Mouse (Mus musculus) intestine, embryonic 15.5 days (tissue): Measurements from ENCODE around the gene Slc16a3. TPM values are rescaled to one million over a fixed set of nuclear protein-coding genes. Genes with fewer than 3 reads are reported as not detected.

Source experiments
- ATAC-seq: fragments of 200-750 bp; cut with Nextera tagmentation; 2 replicates; pipeline ENCODE4 v1.8.0; 2017; ENCODE audit warnings: moderate TSS enrichment, moderate library complexity
- H3K27ac ChIP-seq: fragments of 300-500 bp; sonication (generic); 2 replicates; pipeline ENCODE4 v1.5.1; 2015; ENCODE audit warnings: mild to moderate bottlenecking, inconsistent platforms
- H3K27me3 ChIP-seq: fragments of 300-500 bp; sonication (generic); replicated peaks from 2 replicates; pipeline ENCODE4 v1.6.1; 2015; ENCODE audit warnings: inconsistent platforms
- H3K36me3 ChIP-seq: fragments of 300-500 bp; sonication (generic); 2 replicates; pipeline ENCODE4 v1.6.1; 2015; ENCODE audit warnings: inconsistent platforms
- H3K4me1 ChIP-seq: fragments of 300-500 bp; sonication (generic); replicated peaks from 2 replicates; pipeline ENCODE4 v1.6.1; 2015; ENCODE audit warnings: inconsistent platforms
- H3K4me2 ChIP-seq: fragments of 300-500 bp; sonication (generic); replicated peaks from 2 replicates; pipeline ENCODE4 v1.6.1; 2015; ENCODE audit warnings: mild to moderate bottlenecking, inconsistent platforms
- H3K4me3 ChIP-seq: fragments of 300-500 bp; sonication (generic); replicated peaks from 2 replicates; pipeline ENCODE4 v1.5.1; 2015; ENCODE audit warnings: inconsistent platforms
- H3K9ac ChIP-seq: fragments of 300-500 bp; sonication (generic); 2 replicates; pipeline ENCODE4 v1.6.1; 2015; ENCODE audit warnings: inconsistent platforms
- H3K9me3 ChIP-seq: fragments of 300-500 bp; sonication (generic); 2 replicates; pipeline ENCODE4 v1.6.1; 2016; ENCODE audit warnings: inconsistent platforms
- WGBS: fragments of 180-500 bp; shearing (Covaris S2); methylation state at CpG from one replicate; pipeline ENCODE4 v1.1.7; 2015; 5-methylcytosine and 5-hydroxymethylcytosine counted together
- polyA plus RNA-seq: library from polyadenylated mRNA; unstranded; fragments of >200 nt; fragmentation: Nextera tagmentation; extraction: Ambion mirVana; gene quantifications from 2 replicates; pipeline ENCODE4 v1.2.1, GENCODE M21; 2015

Gene Slc16a3
- polyA plus RNA-seq, 1 experiment from 2014 or later, result 96.2 TPM

- Histone ChIP-seq H3K9me3 (no peaks in the 10 kb centered on the region), H3K9ac (no peak overlapping the region), H3K27ac (no peak overlapping the region), H3K4me2 (no peak overlapping the region), H3K4me1 (peaks cover 8% of the 10 kb centered on the region; the same call in 1 of the 2 replicates), H3K27me3 (no peaks in the 10 kb centered on the region), H3K4me3 (no peak overlapping the region), H3K36me3 (peaks cover 61% of the 10 kb centered on the region)
- 91% methylated on average over 13 of the region's 13 CpGs for WGBS
- no peak for ATAC-seq
Measured at GRCm38 (mm10) chr11:120962050-120962771, 13.9 kb downstream of the Slc16a3 start.

DNA sequence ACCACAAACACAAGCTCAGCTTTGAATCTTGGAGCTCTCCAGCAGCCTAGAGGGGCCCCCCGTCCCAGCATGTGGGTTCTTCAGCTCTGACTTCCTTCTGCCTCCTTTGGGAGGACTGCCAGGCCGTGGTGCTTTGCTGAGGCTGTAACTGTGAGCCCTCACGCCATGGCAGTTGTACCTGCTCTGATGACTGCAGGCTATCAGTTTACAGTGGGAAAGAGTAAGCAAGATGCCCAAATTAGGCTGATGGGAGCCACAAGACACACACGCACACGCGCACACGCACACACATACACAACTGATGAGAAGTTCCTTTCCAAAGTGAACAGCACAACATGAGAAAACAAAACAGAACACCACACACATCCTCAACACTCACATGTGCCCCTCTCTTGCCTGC, 14.6 kb downstream of the Slc16a3 start:
- peaks cover 62% of the 10 kb centered on the region for H3K36me3 ChIP-seq
- H3K27me3 ChIP-seq, result no peaks in the 10 kb centered on the region
- H3K4me2 ChIP-seq, result no peak overlapping the region
- H3K9me3 ChIP-seq, result no peaks in the 10 kb centered on the region
- ATAC-seq, result no peak
- WGBS, result 85% methylated on average over 7 of the region's 7 CpGs
- no peak overlapping the region for H3K27ac ChIP-seq
- no peak overlapping the region for H3K4me3 ChIP-seq
- peaks cover 2% of the 10 kb centered on the region; the same call in 1 of the 2 replicates for H3K4me1 ChIP-seq
- no peak overlapping the region for H3K9ac ChIP-seq

DNA sequence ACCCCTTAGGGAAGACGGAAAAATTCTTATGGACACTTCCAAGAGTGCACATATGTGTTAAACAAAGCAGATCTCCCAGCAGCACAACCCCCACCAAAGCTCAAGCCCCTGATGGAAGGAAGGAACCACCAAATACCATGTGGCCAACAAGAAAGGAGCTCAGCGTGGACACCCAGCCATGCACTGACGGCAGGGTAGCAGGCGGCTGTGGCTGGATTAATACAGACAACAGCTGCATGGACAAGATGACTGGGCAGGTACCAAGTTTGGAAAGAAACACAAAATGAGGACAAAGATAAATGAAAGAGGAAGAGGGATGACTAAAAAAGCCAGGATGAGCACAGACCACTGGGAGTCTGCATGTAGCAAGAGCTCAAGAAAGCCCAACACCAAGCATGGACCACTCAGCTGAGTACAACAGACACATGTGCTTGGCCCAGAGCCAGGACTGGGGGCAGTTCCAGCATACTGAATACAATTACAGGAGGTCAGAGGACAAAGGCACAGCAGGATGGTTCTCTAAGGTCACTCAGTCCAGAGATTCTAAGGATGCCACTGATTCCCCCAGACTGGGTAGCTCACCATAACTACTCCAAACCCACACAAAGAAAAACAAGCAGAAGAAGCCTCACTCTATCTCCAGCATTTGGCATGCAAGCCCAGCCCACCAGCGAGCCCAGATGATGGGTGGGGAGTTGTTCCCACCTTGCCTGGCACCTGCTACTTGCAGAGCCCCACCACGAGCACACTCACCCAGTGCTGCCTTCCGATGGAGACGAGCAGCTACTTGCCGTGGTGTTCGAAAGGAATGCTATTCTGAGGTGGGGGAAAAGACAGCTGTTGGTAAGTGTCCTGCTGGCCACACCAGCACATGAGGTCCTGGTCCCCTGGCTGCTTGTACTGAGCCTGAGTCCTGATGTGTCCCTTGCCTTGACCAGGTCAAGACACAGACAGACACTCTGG, 16.2 kb downstream of the Slc16a3 start:
- ATAC-seq, result no peak
- H3K4me1 ChIP-seq, result no peaks in the 10 kb centered on the region
- no peaks in the 10 kb centered on the region for H3K9me3 ChIP-seq
- no peak overlapping the region for H3K4me2 ChIP-seq
- WGBS, result 83% methylated on average over 10 of the region's 10 CpGs
- no peaks in the 10 kb centered on the region for H3K27me3 ChIP-seq
- peaks cover 72% of the 10 kb centered on the region for H3K36me3 ChIP-seq
- H3K4me3 ChIP-seq, result no peak overlapping the region
- no peak overlapping the region for H3K9ac ChIP-seq
- H3K27ac ChIP-seq, result no peak overlapping the region

- Histone ChIP-seq H3K9me3 (no peaks in the 10 kb centered on the region), H3K27me3 (no peaks in the 10 kb centered on the region), H3K27ac (no peak overlapping the region), H3K9ac (no peak overlapping the region), H3K36me3 (peaks cover 81% of the 10 kb centered on the region), H3K4me2 (no peak overlapping the region), H3K4me1 (no peaks in the 10 kb centered on the region), H3K4me3 (no peak overlapping the region)
- no peak for ATAC-seq
- 66% methylated on average over 4 of the region's 4 CpGs for WGBS
Measured at GRCm38 (mm10) chr11:120965587-120965986, 17.3 kb downstream of the Slc16a3 start.

GRCm38 (mm10) chr11:120969742-120970141, 21.5 kb downstream of the Slc16a3 start:
- H3K4me1 ChIP-seq, result no peaks in the 10 kb centered on the region
- no peak overlapping the region for H3K9ac ChIP-seq
- peaks cover 86% of the 10 kb centered on the region for H3K36me3 ChIP-seq
- no peaks in the 10 kb centered on the region for H3K9me3 ChIP-seq
- no peak for ATAC-seq
- H3K4me2 ChIP-seq, result no peak overlapping the region
- WGBS, result 91% methylated on average over 5 of the region's 5 CpGs
- H3K27me3 ChIP-seq, result no peaks in the 10 kb centered on the region
- H3K4me3 ChIP-seq, result no peak overlapping the region
- H3K27ac ChIP-seq, result no peak overlapping the region

DNA sequence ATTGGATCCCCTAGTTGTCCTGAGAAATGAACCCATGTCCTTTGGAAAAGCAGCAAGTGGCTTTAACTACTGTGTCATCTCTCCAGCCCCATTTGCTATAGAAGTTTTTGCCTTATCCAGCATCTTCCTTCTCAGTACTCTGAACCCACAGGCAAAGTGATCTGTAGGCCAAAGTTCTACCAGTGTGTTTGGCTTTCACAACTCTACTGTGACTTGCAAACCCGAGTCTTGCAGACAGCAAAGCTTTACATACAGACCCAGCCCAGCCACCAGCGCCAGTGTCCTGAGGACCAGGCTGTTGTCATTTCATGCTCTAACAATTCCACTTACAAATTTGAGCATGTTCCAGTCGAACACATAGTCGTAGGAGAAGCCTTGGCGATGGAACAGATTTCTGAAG, 23.0 kb downstream of the Slc16a3 start:
- H3K9me3 ChIP-seq, result no peaks in the 10 kb centered on the region
- no peak overlapping the region for H3K9ac ChIP-seq
- WGBS, result 90% methylated on average over 5 of the region's 5 CpGs
- no peak overlapping the region for H3K4me3 ChIP-seq
- no peak overlapping the region for H3K4me2 ChIP-seq
- H3K27ac ChIP-seq, result no peak overlapping the region
- peaks cover 73% of the 10 kb centered on the region for H3K36me3 ChIP-seq
- no peaks in the 10 kb centered on the region for H3K27me3 ChIP-seq
- ATAC-seq, result no peak
- no peaks in the 10 kb centered on the region for H3K4me1 ChIP-seq

DNA sequence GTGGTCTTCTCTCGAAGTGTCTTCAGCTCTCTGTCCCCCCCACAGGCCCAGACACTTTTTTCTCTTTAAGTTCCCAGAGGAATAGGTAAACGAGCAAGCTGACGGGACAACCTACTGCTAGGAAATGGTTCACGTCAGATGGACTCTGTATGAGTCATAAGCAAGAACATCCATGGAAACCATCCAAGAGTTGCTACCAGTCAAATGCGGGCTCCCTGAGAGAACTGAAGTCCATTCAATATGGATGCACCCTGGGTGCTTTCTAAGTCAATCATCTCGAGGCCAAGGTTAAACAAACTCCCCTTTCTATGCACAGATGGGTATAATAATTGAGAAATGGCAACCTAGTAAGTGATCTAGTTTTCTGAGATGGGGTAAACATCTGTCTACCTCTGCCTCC, 25.0 kb downstream of the Slc16a3 start:
- Histone ChIP-seq H3K27ac (no peak overlapping the region), H3K9me3 (no peaks in the 10 kb centered on the region), H3K9ac (no peak overlapping the region), H3K27me3 (no peaks in the 10 kb centered on the region), H3K4me3 (no peak overlapping the region), H3K4me1 (no peaks in the 10 kb centered on the region), H3K4me2 (no peak overlapping the region), H3K36me3 (peaks cover 54% of the 10 kb centered on the region)
- 77% methylated on average over 6 of the region's 6 CpGs for WGBS
- ATAC-seq, result no peak

GRCm38 (mm10) chr11:120979711-120980426, 31.6 kb downstream of the Slc16a3 start:
- no peak overlapping the region for H3K4me3 ChIP-seq
- H3K4me1 ChIP-seq, result no peaks in the 10 kb centered on the region; the same call in 1 of the 2 replicates
- WGBS, result 70% methylated on average over 8 of the region's 8 CpGs
- H3K36me3 ChIP-seq, result peaks cover 24% of the 10 kb centered on the region
- no peaks in the 10 kb centered on the region for H3K27me3 ChIP-seq
- H3K9me3 ChIP-seq, result no peaks in the 10 kb centered on the region
- no peak overlapping the region for H3K4me2 ChIP-seq
- no peak overlapping the region for H3K27ac ChIP-seq
- no peak overlapping the region for H3K9ac ChIP-seq
- no peak for ATAC-seq

DNA sequence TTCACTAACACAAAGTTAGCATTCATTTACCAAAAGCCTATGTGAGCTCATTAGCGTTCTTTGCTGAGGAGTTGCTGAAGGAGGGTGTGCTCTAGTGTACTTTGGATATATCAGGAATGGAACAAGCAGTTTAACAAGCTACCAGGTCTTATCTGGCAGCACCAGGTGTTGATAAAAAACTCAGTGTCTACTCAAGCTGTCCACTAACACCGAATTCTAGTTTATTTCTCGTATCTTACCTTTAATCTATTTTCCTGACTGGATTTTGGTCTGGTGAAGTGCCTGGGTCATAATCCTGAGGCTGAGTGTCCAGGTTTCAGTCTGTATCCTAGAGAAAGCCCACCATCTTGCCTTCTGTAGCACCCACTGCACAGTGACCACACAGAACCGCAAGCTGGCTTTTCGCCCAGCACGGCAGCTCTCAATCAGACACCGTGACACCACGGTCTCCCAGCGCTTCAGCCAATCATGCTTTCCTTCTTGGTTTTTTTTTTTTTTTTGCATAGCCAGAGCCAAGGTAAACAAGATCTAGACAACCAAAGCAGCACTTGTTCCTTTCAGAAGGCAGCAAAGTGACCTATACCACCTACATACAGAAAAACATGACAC, 32.3 kb downstream of the Slc16a3 start:
- H3K27me3 ChIP-seq, result no peaks in the 10 kb centered on the region
- no peak overlapping the region for H3K4me2 ChIP-seq
- H3K27ac ChIP-seq, result no peak overlapping the region
- peaks cover 25% of the 10 kb centered on the region for H3K36me3 ChIP-seq
- no peaks in the 10 kb centered on the region for H3K9me3 ChIP-seq
- peak; percentile 85 for ATAC-seq
- WGBS, result 75% methylated on average over 9 of the region's 9 CpGs
- no peak overlapping the region for H3K9ac ChIP-seq
- H3K4me1 ChIP-seq, result no peaks in the 10 kb centered on the region; the same call in 1 of the 2 replicates
- H3K4me3 ChIP-seq, result no peak overlapping the region

- Histone ChIP-seq H3K36me3 (peaks cover 35% of the 10 kb centered on the region), H3K27ac (no peak overlapping the region), H3K9ac (no peak overlapping the region), H3K4me3 (no peak overlapping the region), H3K4me2 (no peak overlapping the region), H3K27me3 (no peaks in the 10 kb centered on the region), H3K9me3 (no peaks in the 10 kb centered on the region), H3K4me1 (no peaks in the 10 kb centered on the region; the same call in 1 of the 2 replicates)
- WGBS, result 88% methylated on average over 4 of the region's 4 CpGs
- no peak for ATAC-seq
Measured at GRCm38 (mm10) chr11:120981661-120982060, 33.4 kb downstream of the Slc16a3 start.

DNA sequence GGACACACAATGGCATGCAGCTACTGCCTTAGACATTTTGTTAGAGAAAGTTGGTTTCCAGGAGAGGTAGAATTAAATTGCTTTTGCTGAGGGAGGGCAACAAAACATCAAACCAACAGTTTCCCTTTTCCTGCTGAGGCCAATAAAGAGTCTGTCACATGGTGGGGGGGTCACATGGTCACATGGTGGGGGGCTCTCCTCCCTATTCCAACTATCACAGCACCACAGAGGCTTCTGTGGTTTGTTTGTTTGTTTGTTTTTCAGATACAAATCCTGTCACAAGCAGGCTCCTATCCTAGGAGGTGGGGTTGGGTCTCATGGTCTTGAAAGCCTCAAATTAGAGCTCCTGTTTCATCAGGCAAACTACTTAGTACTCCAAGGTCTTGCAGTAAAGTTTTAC, 34.2 kb downstream of the Slc16a3 start:
- Histone ChIP-seq H3K27me3 (no peaks in the 10 kb centered on the region), H3K36me3 (peaks cover 35% of the 10 kb centered on the region), H3K4me1 (peaks cover 1% of the 10 kb centered on the region; the same call in 1 of the 2 replicates), H3K9me3 (no peaks in the 10 kb centered on the region), H3K9ac (no peak overlapping the region), H3K4me3 (no peak overlapping the region), H3K27ac (no peak overlapping the region), H3K4me2 (no peak overlapping the region)
- no peak for ATAC-seq
